Mouse (Mus musculus): ENCODE data around the gene Trappc1.

DNA sequence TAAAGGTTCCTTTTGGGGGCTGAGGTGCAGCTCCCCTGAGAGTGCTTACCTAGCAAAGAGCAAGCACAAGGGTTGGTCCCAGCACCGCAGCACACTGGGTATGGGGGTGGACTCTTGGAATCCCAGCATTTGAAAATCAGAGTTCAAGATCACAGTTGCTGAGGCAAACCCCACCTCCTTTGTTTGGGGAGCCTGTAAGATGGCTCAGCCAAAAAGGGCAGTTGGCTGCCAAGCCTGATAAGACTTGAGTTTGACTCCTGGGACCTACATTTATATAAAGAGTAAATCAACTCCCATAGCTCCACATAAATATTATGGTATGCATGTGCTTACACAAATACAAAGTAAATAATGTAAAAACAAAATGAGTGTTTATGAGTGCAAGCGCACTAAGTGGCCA lies 17.7 kb upstream of the Trappc1 start:
- TF ChIP-seq EP300 (IDR thresholded peaks at IDR 0.05): no peak
- no peak for TF ChIP-seq CTCF (IDR thresholded peaks at IDR 0.05)
